Mouse (Mus musculus) heart, postnatal 25 days (tissue): Measurements from ENCODE around the gene Cd209e. TPM values are rescaled to one million over a fixed set of nuclear protein-coding genes. Genes with fewer than 3 reads are reported as not detected.
A peak's percentile ranks its signal among the peaks of the same experiment; 100 is the strongest.
"Not testable (repeated sequence)": the region's sequence is repeated elsewhere in the genome, so short reads cannot be mapped to it uniquely, and the experiment has no call there.

Experiments
- DNase-seq: peaks from one replicate; pipeline ENCODE4 v3.0.0; 2022; ENCODE audit warnings: low spot score
- intact Hi-C: fragments of 180-260 bp; cut with DNase I; formaldehyde crosslinking; loops from one replicate; pipeline ENCODE4 v1.15.1; 2025
- total RNA-seq, 2 experiments: library from RNA; stranded (reverse); gene quantifications; 2 replicates each; pipeline ENCODE4 v1.2.3; 2021

The Cd209e gene
- not detected for total RNA-seq

DNA sequence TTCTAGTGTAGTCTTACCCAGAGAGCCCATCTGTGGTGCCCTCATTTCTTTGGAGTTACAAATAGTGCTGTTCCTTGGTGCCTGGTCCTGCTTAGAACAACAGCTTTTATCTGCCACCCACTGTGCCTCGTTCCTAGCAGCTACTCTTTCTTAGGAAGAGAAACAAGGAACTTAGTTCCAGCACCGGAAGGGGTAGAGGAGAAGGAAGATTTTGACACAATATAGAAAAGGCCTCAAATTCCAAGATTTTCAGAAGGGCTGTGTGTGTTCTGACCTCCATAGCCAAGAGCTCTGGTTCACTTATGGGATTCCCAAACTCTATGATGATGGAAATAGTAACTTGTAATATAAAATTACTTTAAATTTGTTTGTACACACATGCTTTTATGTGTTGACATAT lies at the start of gene Cd209e:
Gene Cd209e (minus strand): TSS at position 101 of the 400 bp plus-strand sequence.
- intact Hi-C loops, result no loop called here

DNA sequence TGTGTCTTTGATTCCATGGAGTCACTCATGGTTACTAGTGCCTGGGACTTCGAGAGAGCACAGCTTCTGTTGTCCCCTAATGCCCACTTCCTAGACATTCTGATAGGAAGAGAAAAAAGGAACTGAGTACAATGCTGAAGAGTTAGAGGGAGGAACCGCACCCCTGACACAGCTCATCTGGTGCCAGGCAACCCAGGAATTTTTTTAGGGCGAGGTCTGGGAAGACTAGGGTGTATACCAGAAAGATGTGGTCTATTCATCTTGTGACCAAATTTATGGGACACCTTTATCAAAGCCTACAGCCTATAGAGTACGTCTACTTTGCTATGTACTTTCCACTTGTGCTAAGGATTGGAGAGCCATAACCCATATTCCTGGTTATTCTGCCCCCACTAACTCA lies 24.3 kb upstream of the Cd209e start, which contains the start of gene Cd209d:
Gene Cd209d (minus strand): TSS at position 101 of the 400 bp plus-strand sequence.
- no peak for DNase-seq
- intact Hi-C loops, result no loop called here

More for the DNA sequence above, at the start of gene Cd209e:
- DNase-seq, result no peak

DNA sequence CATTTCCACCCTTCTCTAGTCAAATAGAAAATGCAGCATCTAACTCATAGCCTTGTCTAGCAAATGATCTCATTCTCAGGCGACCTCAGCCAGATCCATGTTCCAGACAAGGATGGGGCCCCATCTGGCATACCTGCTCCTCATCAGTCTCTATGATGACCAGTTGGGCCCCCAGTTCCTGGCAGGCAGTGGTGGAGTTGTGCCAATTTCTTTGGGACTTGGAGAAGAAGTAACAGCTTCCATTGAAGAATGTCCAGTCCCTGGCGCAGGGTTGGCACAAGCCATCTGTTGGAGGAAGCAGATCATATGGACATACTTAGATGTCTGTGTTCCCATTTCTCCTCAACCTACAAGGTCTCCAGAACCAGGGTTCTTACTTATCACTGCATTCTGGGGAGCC lies 22.0 kb upstream of the Cd209e start:
- DNase-seq, result no peak
- intact Hi-C loops, result no loop called here

DNA sequence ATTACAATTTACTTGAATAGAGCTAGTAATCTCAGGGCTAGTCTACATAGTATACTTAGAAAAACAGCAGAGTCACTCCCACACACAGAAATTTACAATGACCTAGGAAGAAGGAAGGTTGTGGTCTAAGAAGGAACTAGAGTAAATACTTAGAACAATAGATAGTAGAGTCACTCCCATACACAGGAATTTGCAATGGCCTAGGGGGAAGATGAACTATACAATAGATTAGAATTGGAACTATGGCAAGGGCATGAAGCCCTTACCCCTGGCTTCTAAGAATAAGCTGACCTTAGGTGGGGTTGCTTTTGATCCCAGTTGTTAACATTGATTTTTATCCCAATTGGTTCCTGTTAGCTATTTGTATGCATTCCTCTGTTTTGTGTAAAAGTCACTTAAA lies 8.6 kb upstream of the Cd209e start:
- DNase-seq, intact Hi-C loops: not testable (repeated sequence)

DNA sequence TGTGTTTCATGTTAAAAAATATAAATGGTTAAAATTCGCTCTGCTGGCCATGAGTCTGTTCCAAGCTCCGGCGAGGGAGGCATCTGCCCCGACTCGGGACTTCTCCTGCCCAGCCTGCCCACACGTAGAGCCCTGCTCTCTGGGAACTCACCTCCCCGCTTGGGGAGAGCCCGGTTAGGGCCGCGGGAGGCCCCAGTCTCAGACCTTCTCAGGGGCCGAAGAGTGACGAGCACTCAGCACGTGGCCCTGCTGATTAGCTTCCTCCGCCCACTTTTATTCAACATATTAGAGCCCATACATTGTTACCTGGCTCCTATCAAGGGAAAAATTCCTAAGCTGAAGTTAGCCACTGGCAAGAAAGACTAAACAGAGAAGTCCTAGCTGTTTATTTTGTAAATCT lies 51.0 kb downstream of the Cd209e start:
- intact Hi-C loops, result no loop called here
- peak; percentile 19 for DNase-seq

Other genes starting within 250 kb of the Cd209e start
- gene Xab2, start 233.0 kb downstream of the Cd209e start, total RNA-seq, result 10 to 100 TPM; 14.5 to 14.9 TPM
- 10 to 100 TPM; 70.6 to 80.3 TPM for gene Pet100, start 232.8 kb downstream of the Cd209e start, total RNA-seq
- not detected for gene Pcp2, start 228.8 kb downstream of the Cd209e start, total RNA-seq
- gene Stxbp2, start 223.4 kb downstream of the Cd209e start, total RNA-seq, result 1 to 10 TPM; 4.5 to 4.8 TPM
- 1 to 10 TPM in 1 of 2 experiments, under 1 TPM in 1; 0.70 to 3.7 TPM for gene Retn, start 198.5 kb downstream of the Cd209e start, total RNA-seq
- under 1 TPM; 0.22 to 0.34 TPM for gene Mcemp1, start 188.6 kb downstream of the Cd209e start, total RNA-seq
- 1 to 10 TPM in 1 of 2 experiments, not detected in 1; 2.2 TPM for gene Fcor, start 181.9 kb downstream of the Cd209e start, total RNA-seq
- gene Trappc5, start 178.0 kb downstream of the Cd209e start, total RNA-seq, result 10 to 100 TPM; 19.1 to 19.3 TPM
- under 1 TPM; 0.29 to 0.59 TPM for gene Fcer2a, start 160.1 kb downstream of the Cd209e start, total RNA-seq
- gene Clec4g, start 133.7 kb downstream of the Cd209e start, total RNA-seq, result under 1 TPM; 0.65 to 0.67 TPM
- gene Cd209a, start 105.3 kb downstream of the Cd209e start, total RNA-seq, result under 1 TPM; 0.22 to 0.42 TPM
- gene Cd209d, start 24.2 kb upstream of the Cd209e start, total RNA-seq, result not detected
- gene Cd209b, start 72.5 kb upstream of the Cd209e start, total RNA-seq, result under 1 TPM; 0.28 to 0.36 TPM
- gene Cd209c, start 100.4 kb upstream of the Cd209e start, total RNA-seq, result not detected